Mouse (Mus musculus) frontal cortex, adult 2 months (tissue): ENCODE measurements at regions not wholly inside any gene's neighbourhood (a gene's known extent, or its start where the extent isn't known, plus 50 kb on each side); places are given as distances from the start of the nearest gene placed in this dataset.

ENCODE experiments used
- DNase-seq, 2 experiments: peaks; one replicate each; pipeline ENCODE4 v3.0.0; 2022; ENCODE audit warnings: low spot score in 1 of 2; ENCODE audit errors: extremely low spot score in 1 of 2

DNA sequence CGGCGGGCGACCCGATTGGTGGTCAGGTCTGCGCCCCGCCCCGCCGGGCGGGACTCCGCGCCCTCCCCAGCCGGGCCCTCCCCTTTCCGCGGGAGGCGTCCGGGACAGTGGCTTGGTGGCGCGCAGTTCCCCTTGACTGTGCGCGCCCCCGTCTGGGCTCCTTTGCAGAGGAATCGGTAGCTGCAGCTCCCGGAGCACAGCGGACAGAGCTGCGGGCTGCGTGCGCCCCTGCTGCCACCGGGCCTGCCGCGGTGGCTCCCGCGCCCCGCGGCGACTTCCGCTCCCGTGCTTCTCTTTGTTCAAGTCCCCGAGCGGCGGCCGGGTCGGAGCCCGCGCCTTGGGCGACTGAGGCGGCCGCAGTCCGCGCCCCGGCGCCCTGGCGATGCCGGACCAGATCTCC lies 566.6 kb upstream of the Gm21863 start:
- peak in 1 of 2 experiments; percentile 32 for DNase-seq
